Mouse (Mus musculus) MEL (cell line): ENCODE data around the gene Pakap. TPM values are rescaled to one million over a fixed set of nuclear protein-coding genes. Genes with fewer than 3 reads are reported as not detected.

ENCODE experiments used
- DNase-seq: peaks from one replicate; pipeline ENCODE4 v3.0.0; 2011; ENCODE audit warnings: low read depth, low spot score
- H3K27ac ChIP-seq: 2 replicates; pipeline ENCODE4 v1.5.1; 2012; ENCODE audit warnings: low read depth, mild to moderate bottlenecking, control low read depth, low read length, moderate library complexity; ENCODE audit not compliant: control insufficient read depth
- H3K27me3 ChIP-seq, 2 experiments: fragments of 150-350 bp in 1 of 2; sonication (generic) in 1 of 2; 2 replicates each; pipeline ENCODE4 v1.6.1; 2012; ENCODE audit warnings: low read length in 2 of 2, mild to moderate bottlenecking in 2 of 2, improper control_type of control experiment in 1 of 2, moderate library complexity in 1 of 2; ENCODE audit not compliant: insufficient read depth in 2 of 2, control insufficient read depth in 1 of 2
- H3K36me3 ChIP-seq, 2 experiments: 2 replicates each; pipeline ENCODE4 v1.6.1; 2012 to 2014; ENCODE audit warnings: low read length in 2 of 2, improper control_type of control experiment in 1 of 2, inconsistent platforms in 1 of 2, mild to moderate bottlenecking in 1 of 2; ENCODE audit not compliant: insufficient read depth in 2 of 2, control insufficient read depth in 1 of 2
- H3K4me1 ChIP-seq, 2 experiments: fragments of 150-350 bp in 1 of 2; sonication (generic) in 1 of 2; 2 replicates each; pipeline ENCODE4 v1.6.1; 2012; ENCODE audit warnings: low read length in 2 of 2, improper control_type of control experiment in 1 of 2, mild to moderate bottlenecking in 1 of 2; ENCODE audit not compliant: insufficient read depth in 2 of 2, control insufficient read depth in 1 of 2
- H3K4me3 ChIP-seq, 2 experiments: fragments of 150-350 bp in 1 of 2; sonication (generic) in 1 of 2; 2 replicates each; pipeline ENCODE4 v1.5.1; 2012; ENCODE audit warnings: low read depth in 2 of 2, low read length in 2 of 2, mild to moderate bottlenecking in 2 of 2, moderate library complexity in 2 of 2, control low read depth in 1 of 2, improper control_type of control experiment in 1 of 2; ENCODE audit not compliant: control insufficient read depth in 1 of 2, insufficient read depth in 1 of 2
- H3K79me2 ChIP-seq: 2 replicates; pipeline ENCODE4 v1.6.1; 2012; ENCODE audit warnings: mild to moderate bottlenecking, low read length, moderate library complexity; ENCODE audit not compliant: control insufficient read depth, poor library complexity, insufficient read depth
- H3K9ac ChIP-seq: 2 replicates; pipeline ENCODE4 v1.6.1; 2012; ENCODE audit warnings: low read depth, mild to moderate bottlenecking, control low read depth, low read length, moderate library complexity; ENCODE audit not compliant: control insufficient read depth, poor library complexity, severe bottlenecking
- H3K9me3 ChIP-seq: fragments of 150-350 bp; sonication (generic); replicated peaks from 2 replicates; pipeline ENCODE4 v1.6.1; 2012; ENCODE audit warnings: mild to moderate bottlenecking, low read length, improper control_type of control experiment, moderate library complexity; ENCODE audit not compliant: insufficient read depth
- E2F4 ChIP-seq: IDR thresholded peaks from 2 replicates; pipeline ENCODE4 v1.6.1; 2011; ENCODE audit warnings: low read depth, low read length, improper control_type of control experiment, borderline replicate concordance
- EP300 ChIP-seq, 2 experiments: IDR thresholded peaks; 2 replicates each; pipeline ENCODE4 v1.6.1; 2011; ENCODE audit warnings: improper control_type of control experiment in 2 of 2, low read length in 2 of 2, low read depth in 1 of 2, mild to moderate bottlenecking in 1 of 2
- HCFC1 ChIP-seq: IDR thresholded peaks from 2 replicates; pipeline ENCODE4 v1.6.1; 2012; ENCODE audit warnings: low read depth, mild to moderate bottlenecking, inconsistent platforms, low read length, improper control_type of control experiment, moderate library complexity
- KAT2A ChIP-seq: conservative IDR thresholded peaks from 2 replicates; pipeline ENCODE4 v1.6.1; 2012; ENCODE audit warnings: low read depth, low read length, improper control_type of control experiment, inconsistent platforms
- MAFK ChIP-seq: IDR thresholded peaks from 2 replicates; pipeline ENCODE4 v1.6.1; 2011; ENCODE audit warnings: low read depth, mild to moderate bottlenecking, low read length, improper control_type of control experiment, borderline replicate concordance
- MEF2A ChIP-seq: IDR thresholded peaks from 2 replicates; pipeline ENCODE4 v1.6.1; 2014; ENCODE audit warnings: low read depth, mild to moderate bottlenecking, inconsistent platforms, low read length, improper control_type of control experiment; ENCODE audit not compliant: poor library complexity, insufficient replicate concordance, severe bottlenecking; ENCODE audit errors: extremely low read depth
- MXI1 ChIP-seq: IDR thresholded peaks from 2 replicates; pipeline ENCODE4 v1.6.1; 2011; ENCODE audit warnings: mild to moderate bottlenecking, low read depth, low read length, improper control_type of control experiment
- MYB ChIP-seq: IDR thresholded peaks from 2 replicates; pipeline ENCODE4 v1.6.1; 2011; ENCODE audit warnings: mild to moderate bottlenecking, low read depth, low read length, improper control_type of control experiment
- MYC ChIP-seq: IDR thresholded peaks from 2 replicates; pipeline ENCODE4 v1.6.1; 2011; ENCODE audit warnings: low read depth, mild to moderate bottlenecking, low read length, improper control_type of control experiment, moderate library complexity
- NRF1 ChIP-seq: IDR thresholded peaks from 2 replicates; pipeline ENCODE4 v1.6.1; 2014; ENCODE audit warnings: low read depth, mild to moderate bottlenecking, inconsistent platforms, low read length, improper control_type of control experiment, moderate library complexity; ENCODE audit not compliant: poor library complexity, insufficient read depth, severe bottlenecking
- POLR2A ChIP-seq, 2 experiments: IDR thresholded peaks; 2 replicates each; pipeline ENCODE4 v1.6.1; 2011 to 2012; ENCODE audit warnings: low read length in 2 of 2, mild to moderate bottlenecking in 2 of 2, control low read depth in 1 of 2, improper control_type of control experiment in 1 of 2, low read depth in 1 of 2, moderate library complexity in 1 of 2; ENCODE audit not compliant: control insufficient read depth in 1 of 2, insufficient read depth in 1 of 2, poor library complexity in 1 of 2
- POLR2AphosphoS5 ChIP-seq: IDR thresholded peaks from 2 replicates; pipeline ENCODE4 v1.6.1; 2012; ENCODE audit warnings: low read depth, borderline replicate concordance, mild to moderate bottlenecking, inconsistent platforms, low read length, moderate library complexity, mixed read lengths
- SIN3A ChIP-seq: IDR thresholded peaks from 2 replicates; pipeline ENCODE4 v1.6.1; 2012; ENCODE audit warnings: low read length, improper control_type of control experiment, inconsistent platforms
- SMC3 ChIP-seq: IDR thresholded peaks from 2 replicates; pipeline ENCODE4 v1.6.1; 2011; ENCODE audit warnings: low read depth, low read length, improper control_type of control experiment
- TAL1 ChIP-seq: IDR thresholded peaks from 2 replicates; pipeline ENCODE4 v1.6.1; 2012; ENCODE audit warnings: mild to moderate bottlenecking, inconsistent platforms, low read length, moderate library complexity, mixed read lengths
- TBP ChIP-seq: IDR thresholded peaks from 2 replicates; pipeline ENCODE4 v1.8.0; 2011; ENCODE audit warnings: low read depth, low read length, improper control_type of control experiment
- UBTF ChIP-seq: IDR thresholded peaks from 2 replicates; pipeline ENCODE4 v1.6.1; 2012; ENCODE audit warnings: low read depth, mild to moderate bottlenecking, inconsistent platforms, low read length, improper control_type of control experiment, moderate library complexity, borderline replicate concordance; ENCODE audit not compliant: insufficient read depth
- ZC3H11A ChIP-seq: IDR thresholded peaks from 2 replicates; pipeline ENCODE4 v1.6.1; 2012; ENCODE audit warnings: low read depth, mild to moderate bottlenecking, inconsistent platforms, low read length, improper control_type of control experiment
- ZNF384 ChIP-seq: IDR thresholded peaks from 2 replicates; pipeline ENCODE4 v1.6.1; 2012; ENCODE audit warnings: low read depth, mild to moderate bottlenecking, inconsistent platforms, low read length, improper control_type of control experiment
- polyA plus RNA-seq, 2 experiments: library from polyadenylated mRNA; stranded (reverse) in 1 of 2; unstranded in 1 of 2; fragments of >175 nt in 1 of 2; fragments of >200 nt in 1 of 2; gene quantifications; 2 replicates each; pipeline versions ENCODE4 v1.2.1 to v1.2.4; 2012; ENCODE audit warnings: low replicate concordance in 2 of 2, low read depth in 1 of 2; ENCODE audit not compliant: insufficient read length in 2 of 2, insufficient read depth in 1 of 2, missing spikeins in 1 of 2
- total RNA-seq: library from RNA; depleted of rRNA; stranded (reverse); fragments of 300-350 nt; gene quantifications from 2 replicates; pipeline ENCODE4 v1.2.3, GENCODE M21; 2012

Gene Pakap
- total and polyA plus RNA-seq, 3 experiments: not detected

DNA sequence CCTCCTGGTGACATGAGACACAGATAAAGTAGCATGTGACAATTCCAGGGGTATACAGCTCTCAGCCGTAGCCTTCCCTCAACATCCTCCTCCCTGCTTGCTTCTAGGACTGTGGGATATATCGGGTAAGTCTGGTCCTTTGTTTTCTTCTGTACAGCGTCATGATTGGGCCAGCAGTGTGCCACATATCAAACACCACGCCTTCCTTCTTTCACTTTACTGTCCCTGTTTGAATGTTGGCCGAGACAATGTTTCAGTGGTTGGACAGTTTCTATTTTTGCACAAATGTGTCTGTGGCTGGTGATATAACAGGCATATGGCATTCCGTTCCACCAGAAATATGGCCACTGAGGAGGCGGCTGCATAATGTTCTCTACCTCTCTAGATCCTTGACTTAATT, 54.8 kb downstream of the Pakap start:
- H3K27me3 ChIP-seq: peaks cover 0 to 3% of the 10 kb centered on the region in 2 experiments; a peak in 2 of 4 replicates
- TF ChIP-seq KAT2A (no peak), ZNF384 (no peak), HCFC1 (no peak), E2F4 (no peak), SIN3A (no peak), MYB (no peak)
- no peaks in the 10 kb centered on the region for H3K4me1 ChIP-seq
- H3K79me2 ChIP-seq: no peaks in the 10 kb centered on the region
- DNase-seq: no peak
- no peaks in the 10 kb centered on the region for H3K36me3 ChIP-seq
- H3K9ac ChIP-seq: no peak overlapping the region
- H3K4me3 ChIP-seq: no peak overlapping the region
- H3K27ac ChIP-seq: no peak overlapping the region
- H3K9me3 ChIP-seq: no peaks in the 10 kb centered on the region

DNA sequence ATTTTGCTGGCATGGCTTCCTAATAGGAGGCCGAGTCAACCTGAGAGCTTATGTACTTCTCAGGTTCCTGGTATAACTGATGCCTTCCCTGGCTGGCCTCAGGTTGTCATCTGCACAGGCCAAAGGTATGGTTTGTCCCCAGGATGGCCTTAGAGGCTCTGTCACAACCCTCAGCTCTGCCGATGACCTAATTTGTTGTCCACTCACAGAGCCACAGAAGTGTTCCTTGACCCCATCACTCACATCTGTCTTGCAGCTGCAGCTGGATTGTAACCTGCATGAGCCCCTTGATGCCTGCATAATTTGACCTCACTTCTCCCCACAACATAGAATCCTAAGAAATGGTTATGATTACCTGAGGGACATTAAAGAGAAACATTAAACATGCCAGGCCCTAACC, 56.8 kb downstream of the Pakap start:
- Histone ChIP-seq H3K27me3 (peaks cover 0 to 3% of the 10 kb centered on the region in 2 experiments; a peak in 2 of 4 replicates), H3K9ac (no peak overlapping the region), H3K79me2 (no peaks in the 10 kb centered on the region), H3K36me3 (no peaks in the 10 kb centered on the region), H3K4me3 (no peak overlapping the region), H3K4me1 (no peaks in the 10 kb centered on the region), H3K9me3 (no peaks in the 10 kb centered on the region), H3K27ac (no peak overlapping the region)
- TF ChIP-seq TAL1 (no peak), ZC3H11A (no peak), MYB (no peak), EP300 (IDR thresholded peaks at IDR 0.05; ENCODE audit: low read depth in 1 of 2, low read length in 2 of 2) (no peak), MEF2A (no peak), MYC (no peak), TBP (no peak), MXI1 (no peak), E2F4 (no peak), POLR2A (IDR thresholded peaks at IDR 0.05; ENCODE audit: control insufficient read depth in 1 of 2, insufficient read depth in 1 of 2, low read depth in 1 of 2, low read length in 2 of 2, poor library complexity in 1 of 2) (no peak), SIN3A (no peak), POLR2AphosphoS5 (no peak), SMC3 (no peak), NRF1 (no peak), UBTF (no peak), MAFK (no peak)
- no peak for DNase-seq
